Mouse (Mus musculus): ENCODE results near the gene Srgn.

DNA sequence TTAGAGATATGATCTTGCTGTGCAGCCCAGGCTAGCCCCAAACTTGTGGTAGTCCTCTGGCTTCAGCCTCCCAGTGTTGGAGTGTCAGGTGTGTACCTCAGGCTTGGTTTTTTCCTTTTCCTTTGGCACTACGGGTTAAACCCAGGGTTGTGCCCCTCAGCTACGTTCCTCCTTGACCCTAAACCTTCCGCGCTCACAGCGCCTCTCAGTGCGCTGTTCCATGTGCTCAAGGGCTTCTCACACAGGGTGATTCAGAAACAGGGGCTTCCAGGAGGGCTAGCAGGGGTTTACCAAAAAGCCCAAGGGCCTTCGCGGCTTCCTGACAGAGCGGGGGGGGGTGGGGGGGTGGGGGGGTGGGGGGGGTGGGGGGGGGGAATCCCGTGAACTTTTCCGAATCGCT is 15.3 kb upstream of the Srgn start:
- TF ChIP-seq USF1 (IDR thresholded peaks at IDR 0.05; ENCODE audit: low read depth) = no peak
- no peak for TF ChIP-seq CTCF (IDR thresholded peaks at IDR 0.05; ENCODE audit: control insufficient read depth, insufficient read depth, insufficient read length)
- no peak for TF ChIP-seq MYOG (IDR thresholded peaks at IDR 0.05; ENCODE audit: control insufficient read depth, extremely low read depth, insufficient read length)
- TF ChIP-seq CEBPB (IDR thresholded peaks at IDR 0.05; ENCODE audit: low read depth) = no peak
- no peak for TF ChIP-seq MYOD1 (IDR thresholded peaks at IDR 0.05; ENCODE audit: control insufficient read depth, insufficient read length, low read depth)
- no peak for TF ChIP-seq MAX (IDR thresholded peaks at IDR 0.05)
